Mouse (Mus musculus) stomach, embryonic 16.5 days (tissue): ENCODE results near the gene Thsd4. TPM values are rescaled to one million over a fixed set of nuclear protein-coding genes. Genes with fewer than 3 reads are reported as not detected.
"Not testable (repeated sequence)": the region's sequence is repeated elsewhere in the genome, so short reads cannot be mapped to it uniquely, and the experiment has no call there.

Source experiments
- ATAC-seq: fragments of 200-750 bp; cut with Nextera tagmentation; 2 replicates; pipeline ENCODE4 v1.8.0; 2017; ENCODE audit warnings: moderate number of reproducible peaks, moderate TSS enrichment; ENCODE audit not compliant: insufficient read depth, low FRiP score
- H3K27ac ChIP-seq: fragments of 300-500 bp; sonication (generic); 2 replicates; pipeline ENCODE4 v1.5.1; 2014; ENCODE audit warnings: low read length
- H3K27me3 ChIP-seq: fragments of 300-500 bp; sonication (generic); 2 replicates; pipeline ENCODE4 v1.6.1; 2014; ENCODE audit warnings: low read length, control low read depth, mixed read lengths; ENCODE audit not compliant: control insufficient read depth, insufficient read depth
- H3K36me3 ChIP-seq: fragments of 300-500 bp; sonication (generic); 2 replicates; pipeline ENCODE4 v1.6.1; 2014; ENCODE audit warnings: low read length; ENCODE audit not compliant: control insufficient read depth, insufficient read depth
- H3K4me1 ChIP-seq: fragments of 300-500 bp; sonication (generic); 2 replicates; pipeline ENCODE4 v1.6.1; 2014; ENCODE audit warnings: low read length, control low read depth, mixed read lengths; ENCODE audit not compliant: control insufficient read depth, insufficient read depth
- H3K4me2 ChIP-seq: fragments of 300-500 bp; sonication (generic); 2 replicates; pipeline ENCODE4 v1.6.1; 2014; ENCODE audit warnings: low read depth, low read length, mixed read lengths
- H3K4me3 ChIP-seq: fragments of 300-500 bp; sonication (generic); replicated peaks from 2 replicates; pipeline ENCODE4 v1.5.1; 2014; ENCODE audit warnings: mild to moderate bottlenecking, low read length
- H3K9ac ChIP-seq: fragments of 300-500 bp; sonication (generic); 2 replicates; pipeline ENCODE4 v1.6.1; 2014; ENCODE audit warnings: low read length
- H3K9me3 ChIP-seq: fragments of 300-500 bp; sonication (generic); replicated peaks from 2 replicates; pipeline ENCODE4 v1.6.1; 2016; ENCODE audit warnings: low read length, control low read depth; ENCODE audit not compliant: control insufficient read depth
- WGBS: fragments of 180-500 bp; shearing (Covaris S2); extraction: QIAGEN DNeasy Blood & Tissue Kit; methylation state at CpG from one replicate; pipeline ENCODE4 v1.1.7; 2014; 5-methylcytosine and 5-hydroxymethylcytosine counted together
- polyA plus RNA-seq: library from polyadenylated mRNA; unstranded; fragments of >200 nt; fragmentation: Nextera tagmentation; extraction: Ambion mirVana; gene quantifications from 2 replicates; pipeline ENCODE4 v1.2.1, GENCODE M21; 2015

Gene Thsd4
- polyA plus RNA-seq, 1 experiment from 2014 or later: 18.7 TPM

- no peak overlapping the region for H3K4me3 ChIP-seq
- H3K4me1 ChIP-seq: peaks cover 13% of the 10 kb centered on the region
- ATAC-seq: no peak
- 56% methylated on average over 3 of the region's 3 CpGs for WGBS
- H3K36me3 ChIP-seq: no peaks in the 10 kb centered on the region
- H3K9me3 ChIP-seq: no peaks in the 10 kb centered on the region
- no peak overlapping the region for H3K4me2 ChIP-seq
- H3K27ac ChIP-seq: peak overlapping the region; percentile 17; the same call in 1 of the 2 replicates
- H3K9ac ChIP-seq: 0 out of 2 replicates have a peak overlapping the region, but pooled peaks have one; percentile 7
- no peaks in the 10 kb centered on the region for H3K27me3 ChIP-seq
Observed at GRCm38 (mm10) chr9:60283546-60283945, 238.3 kb downstream of the Thsd4 start.

GRCm38 (mm10) chr9:60281281-60281680, 240.6 kb downstream of the Thsd4 start:
- no peaks in the 10 kb centered on the region for H3K9me3 ChIP-seq
- H3K36me3 ChIP-seq: no peaks in the 10 kb centered on the region
- H3K27ac ChIP-seq: peak overlapping the region; percentile 60; the same call in 1 of the 2 replicates
- peaks cover 13% of the 10 kb centered on the region for H3K4me1 ChIP-seq
- peak; percentile 42; the same call in 1 of the 2 replicates for ATAC-seq
- H3K4me2 ChIP-seq: no peak overlapping the region
- no peaks in the 10 kb centered on the region for H3K27me3 ChIP-seq
- 47% methylated on average over 11 of the region's 11 CpGs for WGBS
- H3K4me3 ChIP-seq: no peak overlapping the region
- no peak overlapping the region for H3K9ac ChIP-seq

- 80% methylated on average over 5 of the region's 5 CpGs for WGBS
- Histone ChIP-seq H3K9me3 (no peaks in the 10 kb centered on the region), H3K4me3 (no peak overlapping the region), H3K4me2 (no peak overlapping the region), H3K4me1 (peaks cover 13% of the 10 kb centered on the region), H3K36me3 (no peaks in the 10 kb centered on the region), H3K27ac (peak overlapping the region; percentile 60; the same call in 1 of the 2 replicates), H3K27me3 (no peaks in the 10 kb centered on the region), H3K9ac (no peak overlapping the region)
- ATAC-seq: no peak
Observed at GRCm38 (mm10) chr9:60280786-60281185, 241.1 kb downstream of the Thsd4 start.

GRCm38 (mm10) chr9:60279556-60279955, 242.3 kb downstream of the Thsd4 start:
- Histone ChIP-seq H3K4me1 (peaks cover 13% of the 10 kb centered on the region), H3K4me3 (no peak overlapping the region), H3K27ac (no peak overlapping the region), H3K36me3 (no peaks in the 10 kb centered on the region), H3K9ac (no peak overlapping the region), H3K4me2 (no peak overlapping the region), H3K9me3 (no peaks in the 10 kb centered on the region), H3K27me3 (no peaks in the 10 kb centered on the region)
- WGBS: 61% methylated on average over 6 of the region's 6 CpGs
- ATAC-seq: peak; percentile 22; the same call in 1 of the 2 replicates

- Histone ChIP-seq H3K9ac (no peak overlapping the region), H3K27me3 (no peaks in the 10 kb centered on the region), H3K4me1 (peaks cover 13% of the 10 kb centered on the region; the same call in 1 of the 2 replicates), H3K4me2 (no peak overlapping the region), H3K27ac (no peak overlapping the region), H3K4me3 (no peak overlapping the region), H3K9me3 (no peaks in the 10 kb centered on the region), H3K36me3 (no peaks in the 10 kb centered on the region)
- ATAC-seq: no peak
- 21% methylated on average over 5 of the region's 5 CpGs for WGBS
Observed at GRCm38 (mm10) chr9:60276351-60276750, 245.5 kb downstream of the Thsd4 start.

- Histone ChIP-seq H3K9ac (no peak overlapping the region), H3K4me1 (peaks cover 6% of the 10 kb centered on the region; the same call in 1 of the 2 replicates), H3K36me3 (no peaks in the 10 kb centered on the region), H3K27ac (no peak overlapping the region), H3K9me3 (no peaks in the 10 kb centered on the region), H3K4me3 (no peak overlapping the region), H3K27me3 (no peaks in the 10 kb centered on the region), H3K4me2 (no peak overlapping the region)
- 31% methylated on average over 12 of the region's 12 CpGs for WGBS
- ATAC-seq: no peak
Observed at GRCm38 (mm10) chr9:60275410-60276159, 246.3 kb downstream of the Thsd4 start.

- 51% methylated on average over 4 of the region's 4 CpGs for WGBS
- H3K9ac ChIP-seq: no peak overlapping the region
- no peaks in the 10 kb centered on the region for H3K9me3 ChIP-seq
- H3K27ac ChIP-seq: no peak overlapping the region
- H3K27me3 ChIP-seq: no peaks in the 10 kb centered on the region
- H3K4me3 ChIP-seq: no peak overlapping the region
- no peak for ATAC-seq
- H3K4me2 ChIP-seq: no peak overlapping the region
- no peaks in the 10 kb centered on the region for H3K36me3 ChIP-seq
- H3K4me1 ChIP-seq: peaks cover 5% of the 10 kb centered on the region; the same call in 1 of the 2 replicates
Observed at GRCm38 (mm10) chr9:60274503-60274902, 247.3 kb downstream of the Thsd4 start.

- H3K4me2 ChIP-seq, ATAC-seq, H3K4me1 ChIP-seq, H3K27ac ChIP-seq, H3K9ac ChIP-seq, H3K36me3 ChIP-seq, H3K4me3 ChIP-seq, H3K27me3 ChIP-seq, H3K9me3 ChIP-seq: not testable (repeated sequence)
- 87% methylated on average over 8 of the region's 8 CpGs for WGBS
Observed at GRCm38 (mm10) chr9:60272345-60272744, 249.5 kb downstream of the Thsd4 start.

GRCm38 (mm10) chr9:60271940-60272339, 249.9 kb downstream of the Thsd4 start:
- 87% methylated on average over 2 of the region's 2 CpGs for WGBS
- no peak for ATAC-seq

More at GRCm38 (mm10) chr9:60271940-60272339, 249.9 kb downstream of the Thsd4 start:
- Histone ChIP-seq H3K27me3 (no peaks in the 10 kb centered on the region), H3K36me3 (no peaks in the 10 kb centered on the region), H3K27ac (no peak overlapping the region), H3K9ac (no peak overlapping the region), H3K4me1 (no peaks in the 10 kb centered on the region), H3K4me3 (no peak overlapping the region), H3K4me2 (no peak overlapping the region), H3K9me3 (no peaks in the 10 kb centered on the region)
